Mouse (Mus musculus) limb, embryonic 15.5 days (tissue): ENCODE measurements around the gene Myof. TPM values are rescaled to one million over a fixed set of nuclear protein-coding genes. Genes with fewer than 3 reads are reported as not detected.

Experiments
- ATAC-seq: fragments of 200-750 bp; cut with Nextera tagmentation; 2 replicates; pipeline ENCODE4 v1.8.0; 2017; ENCODE audit warnings: low read depth, moderate TSS enrichment; ENCODE audit not compliant: insufficient number of reproducible peaks, low FRiP score, low TSS enrichment
- H3K27ac ChIP-seq: fragments of 300-500 bp; sonication (generic); 2 replicates; pipeline ENCODE4 v1.5.1; 2015; ENCODE audit warnings: moderate library complexity, mild to moderate bottlenecking, inconsistent platforms
- H3K27me3 ChIP-seq: fragments of 300-500 bp; sonication (generic); 2 replicates; pipeline ENCODE4 v1.6.1; 2015; ENCODE audit warnings: inconsistent platforms
- H3K36me3 ChIP-seq: fragments of 300-500 bp; sonication (generic); 2 replicates; pipeline ENCODE4 v1.6.1; 2015; ENCODE audit warnings: inconsistent platforms
- H3K4me1 ChIP-seq: fragments of 300-500 bp; sonication (generic); 2 replicates; pipeline ENCODE4 v1.6.1; 2015; ENCODE audit warnings: inconsistent platforms
- H3K4me2 ChIP-seq: fragments of 300-500 bp; sonication (generic); 2 replicates; pipeline ENCODE4 v1.6.1; 2015; ENCODE audit warnings: mild to moderate bottlenecking, inconsistent platforms
- H3K4me3 ChIP-seq: fragments of 300-500 bp; sonication (generic); 2 replicates; pipeline ENCODE4 v1.5.1; 2015; ENCODE audit warnings: mild to moderate bottlenecking, inconsistent platforms
- H3K9ac ChIP-seq: fragments of 300-500 bp; sonication (generic); 2 replicates; pipeline ENCODE4 v1.6.1; 2015; ENCODE audit warnings: inconsistent platforms
- H3K9me3 ChIP-seq: fragments of 300-500 bp; sonication (generic); 2 replicates; pipeline ENCODE4 v1.6.1; 2016; ENCODE audit warnings: inconsistent platforms
- WGBS: fragments of 180-500 bp; shearing (Covaris S2); methylation state at CpG from one replicate; pipeline ENCODE4 v1.1.7; 2015; 5-methylcytosine and 5-hydroxymethylcytosine counted together
- polyA plus RNA-seq: library from polyadenylated mRNA; unstranded; fragments of >200 nt; fragmentation: Nextera tagmentation; extraction: Ambion mirVana; gene quantifications from 2 replicates; pipeline ENCODE4 v1.2.1, GENCODE M21; 2015

Gene Myof
- polyA plus RNA-seq, 1 experiment from 2014 or later, result 11.9 TPM

DNA sequence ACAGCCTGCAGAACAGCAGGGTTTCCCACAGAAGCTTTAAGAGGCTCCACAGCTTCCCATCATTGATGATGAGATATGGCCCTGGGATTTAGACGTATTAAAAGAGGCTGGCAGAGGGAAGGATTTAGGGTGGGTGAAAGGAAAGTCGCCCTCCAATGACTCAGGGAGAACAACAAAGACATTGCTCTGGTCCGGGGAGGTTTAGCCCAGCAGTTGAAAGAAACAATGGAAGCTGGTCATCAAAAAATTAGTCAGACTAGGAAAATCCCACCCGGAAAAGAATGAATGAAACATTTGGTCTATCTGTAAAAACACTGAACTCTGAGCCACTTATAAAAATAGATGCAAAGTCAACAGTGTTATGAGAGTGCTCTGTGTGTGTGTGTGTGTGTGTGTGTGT is 19.8 kb downstream of the Myof start:
- H3K27ac ChIP-seq, result no peak overlapping the region
- H3K4me3 ChIP-seq, result no peak overlapping the region
- H3K4me1 ChIP-seq, result peaks cover 13% of the 10 kb centered on the region
- 70% methylated on average over 4 of the region's 4 CpGs for WGBS
- H3K36me3 ChIP-seq, result no peaks in the 10 kb centered on the region
- no peaks in the 10 kb centered on the region for H3K9me3 ChIP-seq
- no peak overlapping the region for H3K9ac ChIP-seq
- no peak for ATAC-seq
- H3K4me2 ChIP-seq, result no peak overlapping the region
- H3K27me3 ChIP-seq, result no peaks in the 10 kb centered on the region

DNA sequence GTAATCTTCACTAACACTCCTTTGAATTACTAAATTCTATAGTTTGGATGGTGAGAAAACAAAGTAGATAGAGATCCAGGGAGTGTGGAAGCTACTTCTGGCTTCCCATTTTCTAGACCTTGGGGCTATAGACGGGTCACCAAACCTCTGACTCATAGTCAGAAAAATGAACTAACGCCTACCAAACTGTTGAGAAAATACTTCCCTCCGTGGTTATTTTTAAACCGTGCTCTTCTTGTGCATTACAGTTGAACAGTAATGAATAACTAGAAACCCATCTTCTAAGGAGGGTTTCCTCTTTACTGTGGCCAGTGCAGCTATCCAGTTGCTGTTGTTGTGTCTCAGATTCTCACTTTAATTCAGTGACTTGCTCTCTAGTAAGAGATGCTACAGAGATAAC is 20.7 kb downstream of the Myof start:
- Histone ChIP-seq H3K4me3 (no peak overlapping the region), H3K27ac (no peak overlapping the region), H3K9me3 (no peaks in the 10 kb centered on the region), H3K4me1 (peaks cover 13% of the 10 kb centered on the region), H3K27me3 (no peaks in the 10 kb centered on the region), H3K36me3 (no peaks in the 10 kb centered on the region), H3K4me2 (no peak overlapping the region), H3K9ac (no peak overlapping the region)
- no peak for ATAC-seq
- WGBS, result 74% methylated on average over 4 of the region's 4 CpGs

DNA sequence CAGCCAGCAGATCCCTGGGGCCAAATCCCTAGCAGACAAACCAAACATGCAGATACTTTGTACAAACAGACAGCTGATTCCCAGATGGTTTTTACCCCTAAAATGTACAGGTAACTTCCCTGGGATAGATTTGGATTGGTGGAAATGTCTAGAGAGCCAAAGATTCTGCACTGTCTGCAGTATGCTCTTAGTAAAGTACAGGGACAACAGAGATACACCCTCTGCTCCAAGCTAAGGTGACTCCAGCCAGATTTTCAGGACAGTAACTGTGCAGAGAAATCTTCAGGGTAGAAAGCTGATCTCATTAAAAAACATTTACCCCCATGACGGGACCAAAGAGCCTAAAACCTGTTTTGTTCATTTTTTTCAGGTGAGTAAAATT is 27.5 kb downstream of the Myof start:
- peaks cover 14% of the 10 kb centered on the region for H3K4me1 ChIP-seq
- H3K4me2 ChIP-seq, result no peak overlapping the region
- peak overlapping the region; percentile 71 for H3K27ac ChIP-seq
- no peak overlapping the region for H3K9ac ChIP-seq
- ATAC-seq, result peak; percentile 20; the same call in 1 of the 2 replicates
- H3K36me3 ChIP-seq, result 0 out of 2 replicates have a peak, but pooled peaks cover 3% of the 10 kb centered on the region
- H3K4me3 ChIP-seq, result no peak overlapping the region
- H3K27me3 ChIP-seq, result no peaks in the 10 kb centered on the region
- 45% methylated on average over 1 of the region's 1 CpGs for WGBS
- no peaks in the 10 kb centered on the region for H3K9me3 ChIP-seq

DNA sequence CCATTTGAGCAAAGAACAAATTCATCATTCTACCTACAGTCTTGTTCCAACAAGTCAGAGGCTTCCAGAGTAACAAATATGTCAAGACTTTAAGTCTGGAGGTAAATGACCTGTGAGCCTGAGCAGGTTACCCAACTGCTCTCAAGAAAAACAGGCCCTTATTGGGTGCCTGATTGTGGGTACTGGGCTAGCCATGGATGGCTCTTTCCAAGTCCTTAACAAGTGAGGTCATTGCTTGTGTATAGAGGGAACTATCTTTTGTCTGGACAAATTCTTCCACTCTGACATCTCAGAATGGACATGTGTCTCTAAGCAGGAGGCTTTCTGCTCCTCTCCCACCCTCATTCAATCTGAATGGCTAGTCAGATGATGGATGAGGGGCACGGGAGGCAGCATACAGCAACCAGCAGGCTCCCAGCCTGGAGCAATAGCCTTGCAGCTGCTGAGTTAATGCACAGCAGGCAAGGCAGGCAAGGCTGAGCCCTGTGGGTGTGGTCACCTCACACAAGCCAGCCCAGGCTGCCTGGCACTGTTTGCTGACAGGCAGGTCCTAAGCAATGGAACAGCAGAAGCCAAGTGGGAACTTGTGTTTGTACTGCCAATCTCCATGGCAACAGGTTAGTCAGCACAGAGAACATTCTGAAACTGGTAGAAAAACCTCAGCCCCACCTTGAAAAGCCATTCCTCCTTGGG is 28.1 kb downstream of the Myof start:
- no peak overlapping the region for H3K4me2 ChIP-seq
- 0% methylated on average over 1 of the region's 1 CpGs for WGBS
- H3K27ac ChIP-seq, result peak overlapping the region; percentile 71
- 0 out of 2 replicates have a peak, but pooled peaks cover 3% of the 10 kb centered on the region for H3K36me3 ChIP-seq
- peak; percentile 96 for ATAC-seq
- H3K27me3 ChIP-seq, result no peaks in the 10 kb centered on the region
- no peak overlapping the region for H3K9ac ChIP-seq
- H3K4me1 ChIP-seq, result peaks cover 14% of the 10 kb centered on the region
- H3K9me3 ChIP-seq, result no peaks in the 10 kb centered on the region
- no peak overlapping the region for H3K4me3 ChIP-seq

DNA sequence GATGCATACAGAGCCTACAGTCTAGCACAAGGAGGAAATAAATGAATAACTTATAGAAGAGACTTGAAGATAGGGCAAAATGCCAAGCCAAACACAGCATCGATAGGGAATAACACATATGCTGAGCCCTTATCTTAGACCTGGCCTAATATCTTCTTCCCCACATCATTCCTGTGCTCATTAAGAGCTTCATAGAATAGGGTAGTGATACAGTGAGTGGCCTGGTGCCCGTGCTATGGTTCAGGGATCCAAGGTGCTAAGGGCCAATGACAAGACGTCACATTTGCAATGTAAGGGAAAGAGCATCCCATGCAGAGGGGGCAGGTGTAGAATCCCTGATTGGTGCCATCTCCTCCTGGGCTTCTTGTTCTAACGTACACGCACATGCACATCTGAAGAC is 28.9 kb downstream of the Myof start:
- ATAC-seq, result no peak
- H3K4me3 ChIP-seq, result no peak overlapping the region
- H3K27me3 ChIP-seq, result no peaks in the 10 kb centered on the region
- H3K4me1 ChIP-seq, result peaks cover 14% of the 10 kb centered on the region
- WGBS, result 84% methylated on average over 5 of the region's 5 CpGs
- no peak overlapping the region for H3K27ac ChIP-seq
- no peak overlapping the region for H3K9ac ChIP-seq
- H3K36me3 ChIP-seq, result 0 out of 2 replicates have a peak, but pooled peaks cover 3% of the 10 kb centered on the region
- no peaks in the 10 kb centered on the region for H3K9me3 ChIP-seq
- no peak overlapping the region for H3K4me2 ChIP-seq

DNA sequence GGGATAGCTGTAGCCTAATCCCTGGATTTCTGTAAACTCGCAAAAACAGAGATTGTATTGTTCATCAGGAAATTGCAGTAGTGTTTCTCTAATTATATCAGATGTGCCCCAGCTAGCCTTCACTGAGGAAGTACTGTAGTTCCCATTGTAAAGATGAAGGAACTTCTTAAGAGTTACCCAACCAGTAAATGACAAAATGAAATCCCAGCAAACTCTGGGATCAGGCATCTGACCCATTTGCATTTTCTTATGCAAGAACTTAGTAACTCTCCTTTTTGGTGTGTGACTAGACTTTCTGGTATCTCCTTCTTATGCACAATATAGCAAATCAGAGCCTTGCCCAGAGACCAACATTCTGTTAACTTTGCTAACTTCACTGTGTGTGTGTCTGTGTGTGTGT is 32.0 kb downstream of the Myof start:
- ATAC-seq, result no peak

DNA sequence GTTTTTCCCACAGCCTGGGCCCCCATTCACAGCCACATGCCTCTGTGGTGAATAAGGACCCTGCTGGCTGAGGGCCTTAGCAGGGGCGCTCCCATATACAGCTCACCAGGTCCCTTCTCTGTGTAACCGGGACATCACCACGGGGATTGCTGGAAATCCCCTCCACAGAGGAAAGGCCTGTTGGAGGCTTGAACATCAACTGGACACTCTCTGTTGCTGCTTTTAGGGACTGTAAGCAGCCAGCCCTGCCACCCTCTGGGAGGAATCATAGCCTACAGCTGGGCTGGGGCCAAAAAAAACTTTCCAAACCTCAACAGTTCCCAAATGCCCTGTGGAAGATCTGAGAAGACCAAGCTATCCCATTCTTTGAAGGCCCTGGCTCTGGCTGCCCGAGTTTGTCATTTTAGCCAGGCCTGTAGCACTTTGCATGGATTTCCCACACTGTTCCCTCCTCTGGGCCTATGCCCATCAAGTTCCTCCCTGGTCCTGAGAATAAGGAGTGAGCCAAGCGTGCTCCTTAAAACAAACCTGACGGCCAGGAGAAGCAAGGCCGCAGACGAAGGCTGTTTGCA is 38.5 kb downstream of the Myof start:
- no peak overlapping the region for H3K4me3 ChIP-seq
- H3K9me3 ChIP-seq, result no peaks in the 10 kb centered on the region
- 67% methylated on average over 8 of the region's 8 CpGs for WGBS
- no peaks in the 10 kb centered on the region for H3K36me3 ChIP-seq
- H3K9ac ChIP-seq, result no peak overlapping the region
- H3K4me2 ChIP-seq, result no peak overlapping the region
- peaks cover 21% of the 10 kb centered on the region for H3K4me1 ChIP-seq
- ATAC-seq, result no peak
- H3K27me3 ChIP-seq, result no peaks in the 10 kb centered on the region
- H3K27ac ChIP-seq, result peak overlapping the region; percentile 60

More for the DNA sequence above, 32.0 kb downstream of the Myof start:
- peaks cover 10% of the 10 kb centered on the region for H3K4me1 ChIP-seq
- H3K36me3 ChIP-seq, result 0 out of 2 replicates have a peak, but pooled peaks cover 3% of the 10 kb centered on the region
- no peak overlapping the region for H3K4me3 ChIP-seq
- no peak overlapping the region for H3K27ac ChIP-seq
- 56% methylated on average over 1 of the region's 1 CpGs for WGBS
- H3K27me3 ChIP-seq, result no peaks in the 10 kb centered on the region
- H3K9me3 ChIP-seq, result no peaks in the 10 kb centered on the region
- H3K9ac ChIP-seq, result no peak overlapping the region
- no peak overlapping the region for H3K4me2 ChIP-seq

DNA sequence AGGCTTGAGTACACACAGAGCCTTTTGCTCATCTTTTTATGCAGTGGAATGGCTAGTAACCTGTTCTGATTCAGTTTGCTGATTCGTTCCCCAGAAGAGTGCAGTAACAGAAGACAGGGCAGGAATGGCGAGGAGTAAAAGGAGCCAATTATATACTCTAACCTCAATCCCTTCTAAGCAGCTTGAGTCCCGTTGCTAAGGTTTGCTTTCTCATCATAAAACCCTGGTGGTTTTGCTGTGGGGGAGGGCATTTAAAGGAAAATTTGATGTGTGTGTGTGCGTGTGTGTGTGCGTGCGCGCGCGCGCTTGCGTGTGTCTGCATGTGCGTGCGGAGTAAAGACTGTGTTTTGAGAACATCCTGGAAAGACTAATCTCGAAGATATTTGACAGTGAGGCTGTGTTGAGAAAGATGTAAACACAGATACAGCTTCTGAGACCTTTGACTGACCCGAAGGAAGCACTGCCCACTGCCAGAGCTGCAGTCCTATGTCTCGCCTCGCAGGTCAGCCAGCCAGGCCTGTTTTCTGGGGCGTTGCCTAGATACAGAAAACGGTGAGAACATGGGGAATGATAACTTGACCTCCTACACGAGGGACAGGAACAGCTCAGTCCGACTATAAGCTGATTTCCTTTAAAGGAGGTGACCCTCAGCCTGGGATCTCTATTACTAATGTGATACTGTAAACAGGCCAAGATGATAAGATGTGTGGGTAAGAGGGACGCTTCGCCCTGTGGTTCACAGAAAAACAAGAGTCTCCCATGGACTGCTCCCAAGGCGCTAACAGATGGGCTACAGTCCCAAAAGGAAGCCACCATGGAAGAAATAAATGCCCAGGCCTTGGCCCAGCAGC is 39.5 kb downstream of the Myof start:
- Histone ChIP-seq H3K9ac (no peak overlapping the region), H3K4me2 (no peak overlapping the region), H3K27me3 (no peaks in the 10 kb centered on the region), H3K4me3 (no peak overlapping the region), H3K36me3 (no peaks in the 10 kb centered on the region), H3K4me1 (peaks cover 21% of the 10 kb centered on the region), H3K27ac (peak overlapping the region; percentile 60; the same call in 1 of the 2 replicates), H3K9me3 (no peaks in the 10 kb centered on the region)
- WGBS, result 64% methylated on average over 24 of the region's 24 CpGs
- ATAC-seq, result no peak

DNA sequence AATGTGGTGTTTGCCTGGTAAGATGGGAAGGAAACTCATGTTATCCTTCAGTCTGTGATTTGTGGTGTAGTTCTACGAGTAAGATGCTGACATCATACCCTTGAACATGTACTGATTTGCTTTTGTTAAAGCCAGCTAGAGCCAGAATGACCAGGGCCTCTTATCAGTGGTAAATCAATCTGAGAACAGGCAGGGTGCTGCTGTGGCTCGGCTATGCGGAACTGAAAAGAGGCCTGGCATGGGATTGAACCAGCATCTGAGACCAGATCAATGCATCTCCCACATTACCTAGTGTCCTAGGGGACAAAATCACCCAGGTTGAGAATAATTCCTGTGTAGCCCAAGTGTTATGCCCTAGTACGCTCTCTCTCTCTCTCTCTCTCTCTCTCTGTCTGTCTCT is 40.6 kb downstream of the Myof start:
- ATAC-seq, result no peak
- H3K4me2 ChIP-seq, result no peak overlapping the region
- no peak overlapping the region for H3K9ac ChIP-seq
- H3K36me3 ChIP-seq, result no peaks in the 10 kb centered on the region
- no peak overlapping the region for H3K27ac ChIP-seq
- H3K4me1 ChIP-seq, result peaks cover 21% of the 10 kb centered on the region
- no peak overlapping the region for H3K4me3 ChIP-seq
- no peaks in the 10 kb centered on the region for H3K9me3 ChIP-seq
- WGBS, result 74% methylated on average over 4 of the region's 4 CpGs
- no peaks in the 10 kb centered on the region for H3K27me3 ChIP-seq

DNA sequence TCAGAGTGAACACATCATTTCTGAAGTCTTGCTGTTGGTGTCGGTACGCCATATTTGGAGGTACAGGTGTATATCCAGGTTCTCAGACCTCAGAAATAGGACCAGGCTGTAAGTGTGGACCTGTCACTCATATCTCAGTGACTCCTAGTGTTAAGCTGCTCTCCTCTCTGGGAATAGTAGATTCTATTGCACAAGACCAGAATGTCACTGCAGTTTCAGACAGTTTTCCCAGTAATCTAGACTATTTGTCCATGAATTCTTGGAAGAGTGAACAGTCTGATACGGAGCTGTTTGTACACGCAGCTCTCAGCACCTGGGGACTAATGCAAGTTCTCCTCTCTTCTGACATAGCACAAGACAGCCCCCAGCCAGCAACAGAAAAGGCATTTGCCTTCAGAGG is 42.4 kb downstream of the Myof start:
- no peak for ATAC-seq
- H3K9me3 ChIP-seq, result no peaks in the 10 kb centered on the region
- H3K36me3 ChIP-seq, result no peaks in the 10 kb centered on the region
- no peak overlapping the region for H3K4me2 ChIP-seq
- no peak overlapping the region for H3K9ac ChIP-seq
- WGBS, result 92% methylated on average over 4 of the region's 4 CpGs
- peaks cover 21% of the 10 kb centered on the region for H3K4me1 ChIP-seq
- H3K4me3 ChIP-seq, result no peak overlapping the region
- no peaks in the 10 kb centered on the region for H3K27me3 ChIP-seq
- no peak overlapping the region for H3K27ac ChIP-seq

DNA sequence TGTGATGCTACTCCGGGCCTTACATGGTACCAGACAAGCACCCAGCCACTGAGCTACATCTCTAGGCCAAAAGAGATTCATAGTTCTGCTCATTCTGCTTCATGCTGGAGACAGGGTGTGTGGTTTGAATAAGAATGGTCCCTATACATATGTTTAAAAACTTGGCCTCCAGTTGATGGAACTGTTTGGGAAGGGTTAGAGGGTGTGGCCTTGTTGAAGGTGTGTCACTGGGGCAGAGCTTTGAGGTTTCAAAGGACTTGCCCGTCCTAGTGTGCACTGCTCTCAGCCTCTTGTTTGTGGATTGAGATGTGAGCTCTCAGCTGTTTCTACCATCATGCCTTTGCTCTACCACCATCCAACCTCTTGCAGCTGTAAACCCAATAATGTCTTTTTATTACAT is 43.4 kb downstream of the Myof start:
- H3K4me3 ChIP-seq, result no peak overlapping the region
- no peak overlapping the region for H3K4me2 ChIP-seq
- H3K36me3 ChIP-seq, result no peaks in the 10 kb centered on the region
- no peak overlapping the region for H3K27ac ChIP-seq
- no peak for ATAC-seq
- H3K9me3 ChIP-seq, result no peaks in the 10 kb centered on the region
- H3K9ac ChIP-seq, result no peak overlapping the region
- peaks cover 13% of the 10 kb centered on the region for H3K4me1 ChIP-seq
- H3K27me3 ChIP-seq, result no peaks in the 10 kb centered on the region
- 94% methylated on average over 2 of the region's 2 CpGs for WGBS

DNA sequence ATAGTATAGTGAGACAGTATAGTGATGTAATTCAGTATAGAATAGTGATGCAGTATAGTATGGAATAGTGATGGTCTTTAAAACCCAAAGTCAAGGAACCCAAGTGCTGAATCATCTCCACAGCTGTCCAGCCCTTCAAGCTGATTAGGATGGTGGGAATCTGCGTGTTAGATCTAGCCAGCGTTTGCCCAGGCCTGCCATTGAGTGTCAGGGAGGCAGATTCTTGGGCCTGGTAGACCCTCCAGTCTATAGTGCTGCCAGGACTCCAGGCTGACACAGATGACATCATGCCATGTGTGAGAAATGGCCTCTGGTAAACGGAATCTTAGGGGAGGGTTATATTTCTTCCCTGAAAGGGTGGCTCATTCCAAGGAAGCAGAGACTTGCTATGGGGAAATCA is 49.1 kb downstream of the Myof start:
- no peaks in the 10 kb centered on the region for H3K9me3 ChIP-seq
- no peak overlapping the region for H3K27ac ChIP-seq
- no peak overlapping the region for H3K9ac ChIP-seq
- ATAC-seq, result no peak
- WGBS, result 70% methylated on average over 3 of the region's 3 CpGs
- no peak overlapping the region for H3K4me3 ChIP-seq
- H3K27me3 ChIP-seq, result no peaks in the 10 kb centered on the region
- H3K36me3 ChIP-seq, result 0 out of 2 replicates have a peak, but pooled peaks cover 4% of the 10 kb centered on the region
- no peak overlapping the region for H3K4me2 ChIP-seq
- H3K4me1 ChIP-seq, result no peaks in the 10 kb centered on the region; the same call in 1 of the 2 replicates
